Mouse (Mus musculus): ENCODE data around the gene Fes. TPM values are rescaled to one million over a fixed set of nuclear protein-coding genes. Genes with fewer than 3 reads are reported as not detected.

The Fes gene
- polyA plus RNA-seq, 1 experiment from 2014 or later: 11.3 TPM

DNA sequence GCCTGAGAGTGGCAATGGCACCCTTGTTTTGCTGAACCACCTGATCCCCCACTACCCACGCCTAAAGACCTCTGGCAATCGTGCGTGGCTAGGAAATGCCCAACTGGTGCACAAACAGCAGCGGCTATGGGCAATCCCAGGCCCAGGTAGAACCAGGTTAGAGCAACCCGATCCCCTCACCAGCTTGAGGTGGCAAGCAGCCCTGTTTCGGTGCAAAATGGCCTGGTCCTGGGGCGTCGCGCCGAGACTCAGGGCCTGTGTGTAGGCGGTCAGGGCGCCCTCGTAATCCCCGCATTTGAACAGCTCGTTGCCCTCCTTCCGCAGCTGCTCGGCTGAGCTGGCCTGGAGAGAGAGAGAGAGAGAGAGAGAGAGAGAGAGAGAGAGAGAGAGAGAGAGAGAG lies 48.4 kb downstream of the Fes start:
- Histone ChIP-seq H3K4me3 (peak overlapping the region; percentile 68), H3K27ac (replicated peaks) (peak overlapping the region; percentile 82), H3K4me1 (peaks cover 52% of the 10 kb centered on the region), H3K9me3 (no peaks in the 10 kb centered on the region), H3K27me3 (no peaks in the 10 kb centered on the region), H3K36me3 (peaks cover 36% of the 10 kb centered on the region), H3K4me2 (replicated peaks) (peak overlapping the region; percentile 86), H3K9ac (replicated peaks) (peak overlapping the region; percentile 77)
- no peak for ATAC-seq (ENCODE audit: low FRiP score, low read depth)
- WGBS: 10% methylated on average over 17 of the region's 17 CpGs

GRCm38 (mm10) chr7:80336932-80337331 lies 50.8 kb downstream of the Fes start:
- Histone ChIP-seq H3K4me1 (peaks cover 36% of the 10 kb centered on the region), H3K9ac (replicated peaks) (no peak overlapping the region), H3K4me2 (replicated peaks) (no peak overlapping the region), H3K27me3 (no peaks in the 10 kb centered on the region), H3K9me3 (no peaks in the 10 kb centered on the region), H3K36me3 (peaks cover 59% of the 10 kb centered on the region), H3K4me3 (no peak overlapping the region), H3K27ac (replicated peaks) (no peak overlapping the region)
- 93% methylated on average over 3 of the region's 3 CpGs for WGBS
- ATAC-seq (ENCODE audit: low FRiP score, low read depth): no peak

GRCm38 (mm10) chr7:80334848-80335247 lies 52.9 kb downstream of the Fes start:
- Histone ChIP-seq H3K27me3 (no peaks in the 10 kb centered on the region), H3K9ac (replicated peaks) (no peak overlapping the region), H3K36me3 (peaks cover 80% of the 10 kb centered on the region), H3K4me3 (no peak overlapping the region), H3K27ac (replicated peaks) (no peak overlapping the region), H3K4me1 (peaks cover 19% of the 10 kb centered on the region), H3K9me3 (no peaks in the 10 kb centered on the region), H3K4me2 (replicated peaks) (no peak overlapping the region)
- 95% methylated on average over 4 of the region's 4 CpGs for WGBS
- no peak for ATAC-seq (ENCODE audit: low FRiP score, low read depth)

GRCm38 (mm10) chr7:80331433-80331832 lies 56.3 kb downstream of the Fes start:
- Histone ChIP-seq H3K9me3 (no peaks in the 10 kb centered on the region), H3K4me2 (replicated peaks) (no peak overlapping the region), H3K27me3 (no peaks in the 10 kb centered on the region), H3K27ac (replicated peaks) (no peak overlapping the region), H3K4me3 (no peak overlapping the region), H3K9ac (replicated peaks) (no peak overlapping the region), H3K4me1 (no peaks in the 10 kb centered on the region), H3K36me3 (peaks cover 99% of the 10 kb centered on the region)
- WGBS: 98% methylated on average over 19 of the region's 19 CpGs
- ATAC-seq (ENCODE audit: low FRiP score, low read depth): no peak

DNA sequence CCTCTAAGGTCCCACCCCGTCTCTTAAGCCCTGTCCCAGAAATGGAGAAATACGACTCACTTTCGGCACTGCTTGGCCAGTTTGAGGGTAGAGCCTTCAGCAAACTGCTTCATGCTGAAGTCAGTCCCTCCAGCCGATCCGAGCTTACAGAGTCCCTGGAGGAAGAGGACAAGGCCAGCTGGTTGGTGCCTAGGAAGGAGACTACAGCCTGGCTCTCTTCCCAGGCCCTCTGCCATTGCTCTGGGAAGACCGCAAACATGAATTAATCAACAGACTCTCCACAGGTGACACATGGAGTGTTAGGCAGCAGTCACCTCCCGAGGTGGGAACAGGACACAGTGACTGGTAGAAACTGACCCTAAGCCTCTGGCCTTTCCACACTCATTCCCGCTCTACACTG lies 57.5 kb downstream of the Fes start:
- H3K9ac ChIP-seq (replicated peaks): no peak overlapping the region
- no peak overlapping the region for H3K27ac ChIP-seq (replicated peaks)
- no peaks in the 10 kb centered on the region for H3K27me3 ChIP-seq
- no peak overlapping the region for H3K4me2 ChIP-seq (replicated peaks)
- H3K9me3 ChIP-seq: no peaks in the 10 kb centered on the region
- no peak for ATAC-seq (ENCODE audit: low FRiP score, low read depth)
- peaks cover 99% of the 10 kb centered on the region for H3K36me3 ChIP-seq
- no peak overlapping the region for H3K4me3 ChIP-seq
- 88% methylated on average over 8 of the region's 8 CpGs for WGBS
- H3K4me1 ChIP-seq: no peaks in the 10 kb centered on the region

Other genes starting within 250 kb of the Fes start
- gene Sema4b, start 201.1 kb downstream of the Fes start, polyA plus RNA-seq (2016; fragmentation: Nextera tagmentation; extraction: Ambion mirVana): 17.7 and 20.9 TPM in 2 replicates
- 41.3 and 42.3 TPM in 2 replicates for gene Cib1, start 155.1 kb downstream of the Fes start, polyA plus RNA-seq (2016; fragmentation: Nextera tagmentation; extraction: Ambion mirVana)
- 4.0 and 4.6 TPM in 2 replicates for gene Gdpgp1, start 155.1 kb downstream of the Fes start, polyA plus RNA-seq (2016; fragmentation: Nextera tagmentation; extraction: Ambion mirVana)
- gene Ttll13, start 141.6 kb downstream of the Fes start, polyA plus RNA-seq (2016; fragmentation: Nextera tagmentation; extraction: Ambion mirVana): 1.9 and 2.4 TPM in 2 replicates
- 56.7 and 57.5 TPM in 2 replicates for gene Ngrn, start 126.7 kb downstream of the Fes start, polyA plus RNA-seq (2016; fragmentation: Nextera tagmentation; extraction: Ambion mirVana)
- gene Vps33b, start 118.3 kb downstream of the Fes start, polyA plus RNA-seq (2016; fragmentation: Nextera tagmentation; extraction: Ambion mirVana): 18.5 and 21.4 TPM in 2 replicates
- 175 and 180 TPM in 2 replicates for gene Prc1, start 93.5 kb downstream of the Fes start, polyA plus RNA-seq (2016; fragmentation: Nextera tagmentation; extraction: Ambion mirVana)
- gene Rccd1, start 63.5 kb downstream of the Fes start, polyA plus RNA-seq (2016; fragmentation: Nextera tagmentation; extraction: Ambion mirVana): 14.2 and 16.2 TPM in 2 replicates
- 51.4 and 54.9 TPM in 2 replicates for gene Unc45a, start 46.9 kb downstream of the Fes start, polyA plus RNA-seq (2016; fragmentation: Nextera tagmentation; extraction: Ambion mirVana)
- 24.3 and 24.8 TPM in 2 replicates for gene Hddc3, start 44.8 kb downstream of the Fes start, polyA plus RNA-seq (2016; fragmentation: Nextera tagmentation; extraction: Ambion mirVana)
- gene Man2a2, start 16.6 kb downstream of the Fes start, polyA plus RNA-seq (2016; fragmentation: Nextera tagmentation; extraction: Ambion mirVana): 23.1 and 26.0 TPM in 2 replicates
- gene Furin, start 17.5 kb upstream of the Fes start, polyA plus RNA-seq (2016; fragmentation: Nextera tagmentation; extraction: Ambion mirVana): 4.0 and 5.6 TPM in 2 replicates
- 35.3 and 36.4 TPM in 2 replicates for gene Blm, start 147.2 kb upstream of the Fes start, polyA plus RNA-seq (2016; fragmentation: Nextera tagmentation; extraction: Ambion mirVana)